Mouse (Mus musculus) forelimb bud, embryonic 11.5 days (tissue): ENCODE measurements around the gene Jun.

Source experiments
- DNase-seq: peaks from one replicate; pipeline ENCODE4 v3.0.0-alpha.2; 2012; ENCODE audit warnings: low read depth, low spot score

Jun gene

GRCm38 (mm10) chr4:95031158-95031557 lies 20.9 kb downstream of the Jun start:
- no peak for DNase-seq

- no peak for DNase-seq
Measured at GRCm38 (mm10) chr4:95025847-95026600, 26.0 kb downstream of the Jun start.

GRCm38 (mm10) chr4:95023350-95023953 lies 28.6 kb downstream of the Jun start:
- no peak for DNase-seq

- DNase-seq = no peak
Measured at GRCm38 (mm10) chr4:95021649-95022637, 30.1 kb downstream of the Jun start.

GRCm38 (mm10) chr4:95020201-95020600 lies 31.8 kb downstream of the Jun start:
- no peak for DNase-seq

GRCm38 (mm10) chr4:95018221-95018620 lies 33.8 kb downstream of the Jun start:
- DNase-seq = no peak

GRCm38 (mm10) chr4:95012706-95013105 lies 39.3 kb downstream of the Jun start:
- DNase-seq = no peak

GRCm38 (mm10) chr4:95012256-95012655 lies 39.8 kb downstream of the Jun start:
- no peak for DNase-seq

- peak; percentile 76 for DNase-seq
Measured at GRCm38 (mm10) chr4:95008175-95009057, 43.6 kb downstream of the Jun start.

- no peak for DNase-seq
Measured at GRCm38 (mm10) chr4:95007759-95008158, 44.3 kb downstream of the Jun start.

- no peak for DNase-seq
Measured at GRCm38 (mm10) chr4:95005251-95005830, 46.7 kb downstream of the Jun start.

GRCm38 (mm10) chr4:95001043-95001775 lies 50.8 kb downstream of the Jun start:
- no peak for DNase-seq

GRCm38 (mm10) chr4:95000147-95000546 lies 51.9 kb downstream of the Jun start:
- no peak for DNase-seq

GRCm38 (mm10) chr4:94999249-94999648 lies 52.8 kb downstream of the Jun start:
- no peak for DNase-seq
